Mouse (Mus musculus): ENCODE results near the gene Nol4l. TPM values are rescaled to one million over a fixed set of nuclear protein-coding genes. Genes with fewer than 3 reads are reported as not detected.

The Nol4l gene
- total and polyA plus RNA-seq, 3 experiments, result 4.4 to 7.1 TPM; not detected in 1

DNA sequence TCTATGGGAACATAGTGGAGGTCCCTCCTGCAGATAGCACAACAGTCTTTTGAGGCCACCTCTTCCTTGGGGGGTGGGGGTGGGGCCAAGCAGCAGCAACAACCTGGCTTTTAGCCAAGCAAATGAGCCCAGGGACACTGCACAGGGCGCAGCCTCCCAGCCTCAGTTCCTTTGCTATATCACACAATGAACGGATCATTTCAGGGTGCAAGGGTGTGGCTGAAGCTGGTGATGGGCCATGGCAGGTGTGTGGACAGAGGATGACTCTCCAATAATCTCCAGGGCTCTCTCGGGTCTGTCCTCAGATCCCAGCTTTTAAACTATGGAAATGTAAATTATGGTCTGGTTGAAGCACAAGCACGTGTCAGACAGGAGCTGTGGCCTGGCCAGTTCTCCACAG, 47.4 kb upstream of the Nol4l start (continued):
- TF ChIP-seq MEF2A (IDR thresholded peaks at IDR 0.05; ENCODE audit: extremely low read depth, insufficient replicate concordance, low read depth, low read length, poor library complexity, severe bottlenecking) (no peak), HCFC1 (IDR thresholded peaks at IDR 0.05; ENCODE audit: low read depth, low read length) (peak; percentile 41; the same call in 1 of the 2 replicates), BHLHE40 (IDR thresholded peaks at IDR 0.05; ENCODE audit: borderline replicate concordance, low read depth, low read length) (no peak), SMC3 (IDR thresholded peaks at IDR 0.05; ENCODE audit: low read depth, low read length) (0 out of 2 replicates have a peak, but pooled peaks have one; percentile 22), ETS1 (IDR thresholded peaks at IDR 0.05; ENCODE audit: low read depth, low read length) (peak; percentile 77), RAD21 (IDR thresholded peaks at IDR 0.05; ENCODE audit: low read depth, low read length) (no peak), NELFE (IDR thresholded peaks at IDR 0.05; ENCODE audit: low read depth, low read length) (0 out of 2 replicates have a peak, but pooled peaks have one; percentile 24), POLR2AphosphoS5 (IDR thresholded peaks at IDR 0.05; ENCODE audit: borderline replicate concordance, low read depth, low read length) (no peak), RCOR1 (IDR thresholded peaks at IDR 0.05; ENCODE audit: low read depth, low read length) (no peak), NRF1 (IDR thresholded peaks at IDR 0.05; ENCODE audit: insufficient read depth, low read depth, low read length, poor library complexity, severe bottlenecking) (peak; percentile 47; the same call in 1 of the 2 replicates), MAX (IDR thresholded peaks at IDR 0.05; ENCODE audit: low read length) (no peak; the same call in 1 of the 2 replicates)

- H3K27ac ChIP-seq (ENCODE audit: control insufficient read depth, low read depth, low read length), result peak overlapping the region; percentile 95
- TF ChIP-seq NRF1 (IDR thresholded peaks at IDR 0.05; ENCODE audit: insufficient read depth, low read depth, low read length, poor library complexity, severe bottlenecking) (no peak), POLR2AphosphoS2 (IDR thresholded peaks at IDR 0.05; ENCODE audit: low read length) (0 out of 2 replicates have a peak, but pooled peaks have one; percentile 40), POLR2A (IDR thresholded peaks at IDR 0.05; ENCODE audit: control insufficient read depth in 1 of 2, insufficient read depth in 1 of 2, low read depth in 1 of 2, low read length in 2 of 2, poor library complexity in 1 of 2) (peak in 1 of 2 experiments; percentile 45; a peak in 1 of 4 replicates), TCF12 (IDR thresholded peaks at IDR 0.05; ENCODE audit: low read depth, low read length) (peak; percentile 95), MYB (IDR thresholded peaks at IDR 0.05; ENCODE audit: low read depth, low read length) (peak; percentile 69; the same call in 1 of the 2 replicates), ELF1 (IDR thresholded peaks at IDR 0.05; ENCODE audit: low read depth, low read length) (peak; percentile 21; the same call in 1 of the 2 replicates), SMC3 (IDR thresholded peaks at IDR 0.05; ENCODE audit: low read depth, low read length) (no peak), USF1 (IDR thresholded peaks at IDR 0.05; ENCODE audit: low read depth, low read length) (peak; percentile 47; the same call in 1 of the 2 replicates), SIN3A (IDR thresholded peaks at IDR 0.05; ENCODE audit: low read length) (peak; percentile 85), MAX (IDR thresholded peaks at IDR 0.05; ENCODE audit: low read length) (peak; percentile 43; the same call in 1 of the 2 replicates), ZKSCAN1 (IDR thresholded peaks at IDR 0.05; ENCODE audit: low read depth, low read length) (no peak), GATA1 (IDR thresholded peaks at IDR 0.05; ENCODE audit: low read depth, low read length) (peak; percentile 88), MAFK (IDR thresholded peaks at IDR 0.05; ENCODE audit: borderline replicate concordance, low read depth, low read length) (no peak), HCFC1 (IDR thresholded peaks at IDR 0.05; ENCODE audit: low read depth, low read length) (no peak), MAZ (IDR thresholded peaks at IDR 0.05; ENCODE audit: low read depth, low read length) (peak; percentile 72), MXI1 (IDR thresholded peaks at IDR 0.05; ENCODE audit: low read depth, low read length) (peak; percentile 40; the same call in 1 of the 2 replicates), TBP (IDR thresholded peaks at IDR 0.05; ENCODE audit: low read depth, low read length) (peak; percentile 83), RCOR1 (IDR thresholded peaks at IDR 0.05; ENCODE audit: low read depth, low read length) (peak; percentile 34; the same call in 1 of the 2 replicates), RAD21 (IDR thresholded peaks at IDR 0.05; ENCODE audit: low read depth, low read length) (no peak), EP300 (IDR thresholded peaks at IDR 0.05; ENCODE audit: low read depth in 1 of 2, low read length in 2 of 2) (peak; percentile 92 to 95), TAL1 (IDR thresholded peaks at IDR 0.05; ENCODE audit: low read length) (peak; percentile 97), ETS1 (IDR thresholded peaks at IDR 0.05; ENCODE audit: low read depth, low read length) (peak; percentile 87), MYC (IDR thresholded peaks at IDR 0.05; ENCODE audit: low read depth, low read length) (peak; percentile 82), NELFE (IDR thresholded peaks at IDR 0.05; ENCODE audit: low read depth, low read length) (no peak), BHLHE40 (IDR thresholded peaks at IDR 0.05; ENCODE audit: borderline replicate concordance, low read depth, low read length) (peak; percentile 67)
- peaks cover 0 to 30% of the 10 kb centered on the region in 2 experiments; a peak in 2 of 4 replicates for H3K36me3 ChIP-seq (ENCODE audit: control insufficient read depth in 1 of 2, insufficient read depth in 2 of 2, low read length in 2 of 2)
- no peaks in the 10 kb centered on the region for H3K9me3 ChIP-seq (replicated peaks; ENCODE audit: insufficient read depth, low read length)
- H3K27me3 ChIP-seq (ENCODE audit: control insufficient read depth in 1 of 2, insufficient read depth in 2 of 2, low read length in 2 of 2), result no peaks in the 10 kb centered on the region
- peak; percentile 93 for DNase-seq (ENCODE audit: low read depth, low spot score)
- H3K4me1 ChIP-seq (ENCODE audit: control insufficient read depth in 1 of 2, insufficient read depth in 2 of 2, low read length in 2 of 2), result peaks cover 10 to 46% of the 10 kb centered on the region in 2 experiments
- H3K79me2 ChIP-seq (ENCODE audit: control insufficient read depth, insufficient read depth, low read length, poor library complexity), result no peaks in the 10 kb centered on the region
- H3K9ac ChIP-seq (ENCODE audit: control insufficient read depth, low read depth, low read length, poor library complexity, severe bottlenecking), result peak overlapping the region; percentile 52
- H3K4me3 ChIP-seq (ENCODE audit: control insufficient read depth in 1 of 2, insufficient read depth in 1 of 2, low read depth in 2 of 2, low read length in 2 of 2), result no peak overlapping the region
Measured at GRCm38 (mm10) chr2:153576150-153576549, 46.4 kb upstream of the Nol4l start.

All from MEL (cell line).